Mouse (Mus musculus) lung, postnatal 0 days (tissue): ENCODE data around the gene Cmtm5. TPM values are rescaled to one million over a fixed set of nuclear protein-coding genes. Genes with fewer than 3 reads are reported as not detected.
"Not testable (repeated sequence)": the region's sequence is repeated elsewhere in the genome, so short reads cannot be mapped to it uniquely, and the experiment has no call there.

Source experiments
- ATAC-seq: fragments of 200-750 bp; cut with Nextera tagmentation; 2 replicates; pipeline ENCODE4 v1.8.0; 2017; ENCODE audit warnings: moderate library complexity
- DNase-seq: peaks from one replicate; pipeline ENCODE4 v3.0.0-alpha.2; 2016; ENCODE audit warnings: low spot score
- H3K27ac ChIP-seq: fragments of 300-500 bp; sonication (generic); 2 replicates; pipeline ENCODE4 v1.5.1; 2014; ENCODE audit warnings: antibody characterized with exemption, mild to moderate bottlenecking, low read length, mixed read lengths
- H3K27me3 ChIP-seq: fragments of 300-500 bp; sonication (generic); replicated peaks from 2 replicates; pipeline ENCODE4 v1.6.1; 2014; ENCODE audit warnings: low read length, mixed read lengths; ENCODE audit not compliant: insufficient read depth
- H3K36me3 ChIP-seq: fragments of 300-500 bp; sonication (generic); 2 replicates; pipeline ENCODE4 v1.6.1; 2014; ENCODE audit warnings: low read length, mixed read lengths; ENCODE audit not compliant: insufficient read depth
- H3K4me1 ChIP-seq: fragments of 300-500 bp; sonication (generic); 2 replicates; pipeline ENCODE4 v1.6.1; 2014; ENCODE audit warnings: antibody characterized with exemption, low read depth, low read length, mixed read lengths; ENCODE audit not compliant: insufficient read depth
- H3K4me2 ChIP-seq: fragments of 300-500 bp; sonication (generic); replicated peaks from 2 replicates; pipeline ENCODE4 v1.6.1; 2014; ENCODE audit warnings: low read depth, mild to moderate bottlenecking, low read length, moderate library complexity, mixed read lengths
- H3K4me3 ChIP-seq: fragments of 300-500 bp; sonication (generic); 2 replicates; pipeline ENCODE4 v1.5.1; 2014; ENCODE audit warnings: low read depth, low read length
- H3K9ac ChIP-seq: fragments of 300-500 bp; sonication (generic); replicated peaks from 2 replicates; pipeline ENCODE4 v1.6.1; 2014; ENCODE audit warnings: low read depth, mild to moderate bottlenecking
- H3K9me3 ChIP-seq: fragments of 300-500 bp; sonication (generic); 2 replicates; pipeline ENCODE4 v1.6.1; 2016; ENCODE audit warnings: low read length, mixed read lengths
- CTCF ChIP-seq: IDR thresholded peaks from 2 replicates; pipeline ENCODE4 v1.5.1; 2016; ENCODE audit warnings: antibody characterized with exemption, mild to moderate bottlenecking
- EP300 ChIP-seq: IDR thresholded peaks from 2 replicates; pipeline ENCODE4 v1.6.1; 2016; ENCODE audit warnings: antibody characterized with exemption, mild to moderate bottlenecking, control low read depth
- WGBS: fragments of 180-500 bp; shearing (Covaris S2); extraction: QIAGEN DNeasy Blood & Tissue Kit; methylation state at CpG from one replicate; pipeline ENCODE4 v1.1.7; 2014; 5-methylcytosine and 5-hydroxymethylcytosine counted together
- microRNA counts: library from miRNA; unstranded; fragments of <30 nt; microRNA quantifications from one replicate; lab custom pipeline; 2015
- microRNA-seq: library from miRNA; unstranded; fragments of <30 nt; microRNA quantifications from one replicate; pipeline ENCODE4, GENCODE M21; 2016
- polyA plus RNA-seq: library from polyadenylated mRNA; unstranded; fragments of >200 nt; fragmentation: Nextera tagmentation; extraction: Ambion mirVana; gene quantifications from 2 replicates; pipeline ENCODE4 v1.2.1, GENCODE M21; 2015

Cmtm5 gene
- polyA plus RNA-seq, 1 experiment from 2014 or later, result 0.21 TPM

DNA sequence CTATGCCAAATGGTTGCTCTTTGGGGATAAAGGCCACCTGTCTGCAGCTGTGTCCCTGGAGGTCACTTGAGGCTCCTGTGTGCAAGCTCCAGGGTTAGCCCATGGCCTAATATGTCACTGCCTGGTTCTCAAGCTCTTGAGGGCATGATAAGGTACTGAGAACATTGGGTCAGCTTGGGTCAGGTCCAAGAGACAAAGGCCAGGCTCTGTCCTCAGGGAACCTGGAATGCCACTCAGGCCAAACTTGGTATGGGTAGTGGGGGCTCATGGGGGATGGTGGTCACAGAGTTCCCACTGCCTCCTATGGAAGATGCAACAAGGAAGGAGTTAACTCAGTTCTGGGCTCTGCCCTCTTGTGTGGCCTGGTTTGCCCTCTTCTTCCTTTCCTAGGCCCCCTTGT, 32.3 kb downstream of the Cmtm5 start:
- DNase-seq (no peak), ATAC-seq (no peak; the same call in 1 of the 2 replicates)
- Histone ChIP-seq H3K4me1 (no peaks in the 10 kb centered on the region), H3K36me3 (no peaks in the 10 kb centered on the region), H3K27ac (no peak overlapping the region), H3K9me3 (no peaks in the 10 kb centered on the region), H3K9ac (no peak overlapping the region), H3K27me3 (no peaks in the 10 kb centered on the region), H3K4me2 (no peak overlapping the region), H3K4me3 (no peak overlapping the region)
- TF ChIP-seq EP300 (no peak), CTCF (no peak)

DNA sequence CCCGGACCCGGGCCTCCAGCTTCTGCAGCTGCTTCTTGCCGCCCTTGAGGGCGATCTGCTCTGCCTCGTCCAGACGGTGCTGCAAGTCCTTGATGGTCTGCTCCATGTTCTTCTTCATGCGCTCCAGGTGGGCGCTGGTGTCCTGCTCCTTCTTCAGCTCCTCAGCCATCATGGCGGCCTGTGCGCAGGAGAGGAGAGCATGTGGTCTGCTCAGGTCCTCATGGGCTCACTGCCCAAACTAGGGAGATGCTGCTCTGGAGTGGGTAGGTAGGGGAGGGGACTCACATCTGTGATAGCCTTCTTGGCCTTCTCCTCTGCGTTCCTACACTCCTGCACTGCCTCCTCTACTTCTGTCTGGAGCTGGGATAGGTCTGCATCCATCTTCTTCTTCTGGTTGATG, 36.7 kb downstream of the Cmtm5 start:
- H3K27ac ChIP-seq, ATAC-seq, H3K27me3 ChIP-seq, H3K4me1 ChIP-seq, H3K4me3 ChIP-seq, H3K9me3 ChIP-seq, H3K9ac ChIP-seq, DNase-seq, H3K4me2 ChIP-seq, H3K36me3 ChIP-seq: not testable (repeated sequence)
- WGBS, result 87% methylated on average over 7 of the region's 11 CpGs

GRCm38 (mm10) chr14:54974068-54974791, 38.2 kb downstream of the Cmtm5 start:
- H3K4me3 ChIP-seq, result no peak overlapping the region
- no peak for ATAC-seq
- no peaks in the 10 kb centered on the region for H3K9me3 ChIP-seq
- 80% methylated on average over 6 of the region's 6 CpGs for WGBS
- H3K36me3 ChIP-seq, result no peaks in the 10 kb centered on the region
- no peak for TF ChIP-seq CTCF
- TF ChIP-seq EP300, result no peak
- no peaks in the 10 kb centered on the region for H3K27me3 ChIP-seq
- no peaks in the 10 kb centered on the region for H3K4me1 ChIP-seq
- DNase-seq, result no peak
- H3K27ac ChIP-seq, result no peak overlapping the region
- H3K9ac ChIP-seq, result no peak overlapping the region
- no peak overlapping the region for H3K4me2 ChIP-seq

DNA sequence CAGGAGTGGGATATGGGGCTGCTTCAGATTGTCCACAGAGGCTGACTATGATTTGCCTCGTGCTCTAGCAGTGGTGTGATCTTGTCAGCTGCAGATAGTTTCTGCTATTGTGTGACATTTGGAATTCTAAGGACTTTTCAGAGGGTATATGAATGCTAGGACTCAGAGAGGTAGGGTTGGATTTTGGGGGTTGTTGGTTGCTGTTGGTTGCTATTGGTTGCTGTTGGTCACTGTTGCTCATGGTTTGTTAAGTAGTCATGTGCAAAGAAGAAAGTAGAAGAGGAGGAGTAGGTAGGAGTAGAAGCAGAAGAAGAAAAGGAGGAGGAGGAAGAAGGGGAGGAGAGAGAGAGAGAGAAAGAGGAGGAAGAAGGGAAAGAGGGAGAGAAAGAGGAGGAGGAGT, 40.6 kb downstream of the Cmtm5 start, which contains the start of gene Gm17428:
TSS of gene Gm17428 (plus strand) at position 301 of the 400 bp plus-strand sequence.
- no peaks in the 10 kb centered on the region for H3K4me1 ChIP-seq
- DNase-seq (no peak), ATAC-seq (no peak)
- H3K36me3 ChIP-seq, result no peaks in the 10 kb centered on the region
- no peak within 1 kb of the TSS for H3K9ac ChIP-seq
- 50% methylated on average over 1 of the region's 1 CpGs for WGBS
- no peaks in the 10 kb centered on the region for H3K9me3 ChIP-seq
- H3K27ac ChIP-seq, result no peak within 1 kb of the TSS
- H3K4me3 ChIP-seq, result no peak within 1 kb of the TSS
- no peak within 1 kb of the TSS for H3K4me2 ChIP-seq
- H3K27me3 ChIP-seq, result no peaks in the 10 kb centered on the region
- TF ChIP-seq EP300, result no peak
- TF ChIP-seq CTCF, result no peak

DNA sequence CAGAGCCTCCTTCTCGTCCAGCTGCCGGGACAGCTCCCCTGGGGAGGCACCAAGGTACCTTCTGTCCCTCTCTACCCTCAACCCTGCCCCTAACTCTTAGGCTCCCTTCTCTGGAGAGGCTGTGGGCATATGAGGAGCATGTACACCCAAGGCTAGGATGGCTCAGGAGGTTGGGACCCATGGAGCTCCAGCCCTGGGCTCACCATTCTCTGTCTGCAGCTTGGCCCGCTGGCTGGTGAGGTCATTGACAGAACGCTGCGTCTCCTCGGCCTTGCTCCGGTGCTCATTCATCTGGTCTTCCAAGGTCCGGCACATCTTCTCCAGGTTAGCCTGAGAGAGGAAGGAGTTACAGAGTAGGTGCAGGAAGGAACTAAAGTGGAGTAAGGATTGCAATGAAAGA, 42.6 kb downstream of the Cmtm5 start:
- 83% methylated on average over 8 of the region's 8 CpGs for WGBS
- Histone ChIP-seq H3K27me3 (no peaks in the 10 kb centered on the region), H3K9me3 (no peaks in the 10 kb centered on the region), H3K27ac (no peak overlapping the region), H3K36me3 (no peaks in the 10 kb centered on the region), H3K4me2 (no peak overlapping the region), H3K4me1 (no peaks in the 10 kb centered on the region), H3K9ac (no peak overlapping the region), H3K4me3 (no peak overlapping the region)
- ATAC-seq (no peak), DNase-seq (no peak)
- TF ChIP-seq EP300 (no peak), CTCF (no peak)

DNA sequence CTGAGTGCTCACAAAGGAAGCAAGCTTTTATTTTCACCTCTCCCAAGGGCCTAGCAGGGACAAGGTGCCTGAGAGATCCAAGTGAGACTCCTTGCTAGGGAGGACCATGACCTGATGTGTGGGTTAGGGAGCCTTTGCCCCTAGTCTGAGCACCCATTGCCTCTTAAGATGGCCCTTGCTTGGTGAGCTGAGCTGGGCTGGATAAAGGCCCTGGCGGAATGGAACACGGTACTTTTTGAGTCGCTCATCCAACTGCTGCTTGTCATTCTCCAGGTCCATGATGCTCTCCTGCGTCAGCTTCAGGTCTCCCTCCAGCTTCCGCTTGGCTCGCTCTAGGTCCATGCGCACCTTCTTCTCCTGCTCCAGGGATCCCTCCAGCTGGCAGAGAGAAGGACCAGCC, 45.9 kb downstream of the Cmtm5 start:
- H3K9ac ChIP-seq, result no peak overlapping the region
- H3K36me3 ChIP-seq, result no peaks in the 10 kb centered on the region
- H3K4me1 ChIP-seq, result no peaks in the 10 kb centered on the region
- H3K27ac ChIP-seq, result no peak overlapping the region
- 94% methylated on average over 7 of the region's 7 CpGs for WGBS
- H3K4me2 ChIP-seq, result no peak overlapping the region
- no peak overlapping the region for H3K4me3 ChIP-seq
- no peak for TF ChIP-seq CTCF
- TF ChIP-seq EP300, result no peak
- DNase-seq (no peak), ATAC-seq (no peak)
- H3K27me3 ChIP-seq, result no peaks in the 10 kb centered on the region
- no peaks in the 10 kb centered on the region for H3K9me3 ChIP-seq

GRCm38 (mm10) chr14:54988350-54988874, 52.4 kb downstream of the Cmtm5 start:
- H3K4me3 ChIP-seq, result not testable (repeated sequence)

More at GRCm38 (mm10) chr14:54988350-54988874, 52.4 kb downstream of the Cmtm5 start:
- H3K4me2 ChIP-seq, H3K27me3 ChIP-seq, H3K36me3 ChIP-seq, DNase-seq, H3K9ac ChIP-seq, H3K4me1 ChIP-seq, ATAC-seq, H3K27ac ChIP-seq, H3K9me3 ChIP-seq: not testable (repeated sequence)
- 90% methylated on average over 9 of the region's 9 CpGs for WGBS

MicroRNA genes within 50 kb of the gene (microRNA counts, 519-probe panel; counts per million panel counts)
- 4,622 counts per million, percentile 52 among the panel's probes with 10 or more counts for microRNA mmu-miR-208a (lab: Ali Mortazavi, UCI)
- 4,120 counts per million, percentile 42 among the panel's probes with 10 or more counts for microRNA mmu-miR-208b (lab: Ali Mortazavi, UCI)

Small RNAs within 50 kb of the gene (microRNA-seq; reads per million reads assigned to microRNA genes)
- gene Mir208a (165 reads per million, percentile 54 among the genes with 10 or more reads in this experiment), gene Mir208b (404 reads per million, percentile 65 among the genes with 10 or more reads in this experiment)

Other genes starting within 250 kb of the Cmtm5 start
- 74.0 and 82.5 TPM in 2 replicates for gene Acin1, start 249.3 kb upstream of the Cmtm5 start, polyA plus RNA-seq
- gene Gm29776, start 237.4 kb upstream of the Cmtm5 start, polyA plus RNA-seq, result 0.20 and 0.25 TPM in 2 replicates
- 0.58 and 0.69 TPM in 2 replicates for gene Cebpe, start 224.1 kb upstream of the Cmtm5 start, polyA plus RNA-seq
- 1.2 TPM in 2 replicates for gene Slc7a8, start 154.3 kb upstream of the Cmtm5 start, polyA plus RNA-seq
- not detected in 2 replicates for gene Rnf212b, start 122.1 kb upstream of the Cmtm5 start, polyA plus RNA-seq
- 6.2 and 7.5 TPM in 2 replicates for gene Homez, start 65.3 kb upstream of the Cmtm5 start, polyA plus RNA-seq
- 2.5 and 2.7 TPM in 2 replicates for gene Ppp1r3e, start 58.7 kb upstream of the Cmtm5 start, polyA plus RNA-seq
- 5.4 and 6.1 TPM in 2 replicates for gene Bcl2l2, start 52.9 kb upstream of the Cmtm5 start, polyA plus RNA-seq
- 0.31 and 0.98 TPM in 2 replicates for gene Gm20521, start 52.8 kb upstream of the Cmtm5 start, polyA plus RNA-seq
- 64.4 and 66.1 TPM in 2 replicates for gene Pabpn1, start 43.8 kb upstream of the Cmtm5 start, polyA plus RNA-seq
- gene Slc22a17, start 23.1 kb upstream of the Cmtm5 start, polyA plus RNA-seq, result 13.6 and 13.8 TPM in 2 replicates
- gene Efs, start 10.1 kb upstream of the Cmtm5 start, polyA plus RNA-seq, result 8.1 and 8.5 TPM in 2 replicates
- gene Il25, start 3.6 kb upstream of the Cmtm5 start, polyA plus RNA-seq, result not detected in 2 replicates
- gene Myh6, start 30.7 kb downstream of the Cmtm5 start, polyA plus RNA-seq, result 61.0 and 79.5 TPM in 2 replicates
- not detected in 2 replicates for gene Gm17428, start 40.7 kb downstream of the Cmtm5 start, polyA plus RNA-seq
- 16.4 and 19.1 TPM in 2 replicates for gene Myh7, start 58.4 kb downstream of the Cmtm5 start, polyA plus RNA-seq
- 59.1 and 62.8 TPM in 2 replicates for gene Ngdn, start 79.2 kb downstream of the Cmtm5 start, polyA plus RNA-seq
- 1.0 and 1.7 TPM in 2 replicates for gene Zfhx2, start 156.1 kb downstream of the Cmtm5 start, polyA plus RNA-seq
- 13.6 and 14.1 TPM in 2 replicates for gene Thtpa, start 158.5 kb downstream of the Cmtm5 start, polyA plus RNA-seq
- gene Ap1g2, start 170.3 kb downstream of the Cmtm5 start, polyA plus RNA-seq, result 11.5 and 13.3 TPM in 2 replicates
- gene Jph4, start 180.7 kb downstream of the Cmtm5 start, polyA plus RNA-seq, result 0.08 and 0.17 TPM in 2 replicates